Mouse (Mus musculus): ENCODE results near the gene Fmo3. TPM values are rescaled to one million over a fixed set of nuclear protein-coding genes. Genes with fewer than 3 reads are reported as not detected.

Fmo3 gene
- polyA plus RNA-seq, 1 experiment from 2014 or later = not detected

- no peaks in the 10 kb centered on the region for H3K36me3 ChIP-seq
- DNase-seq (ENCODE audit: low spot score) = no peak
- H3K27ac ChIP-seq = no peak overlapping the region
- no peaks in the 10 kb centered on the region for H3K9me3 ChIP-seq
- H3K4me3 ChIP-seq = no peak overlapping the region
- 0 out of 2 replicates have a peak, but pooled peaks cover 8% of the 10 kb centered on the region for H3K4me1 ChIP-seq (replicated peaks)
- H3K27me3 ChIP-seq (ENCODE audit: insufficient read depth, poor library complexity, severe bottlenecking) = no peaks in the 10 kb centered on the region
- 78% methylated on average over 4 of the region's 4 CpGs for WGBS
Observed at GRCm38 (mm10) chr1:162946837-162947558, 37.3 kb downstream of the Fmo3 start.

- 65% methylated on average over 6 of the region's 6 CpGs for WGBS
- no peak for DNase-seq (ENCODE audit: low spot score)
- no peaks in the 10 kb centered on the region for H3K27me3 ChIP-seq (ENCODE audit: insufficient read depth, poor library complexity, severe bottlenecking)
- H3K36me3 ChIP-seq = no peaks in the 10 kb centered on the region
- no peaks in the 10 kb centered on the region for H3K9me3 ChIP-seq
- 0 out of 2 replicates have a peak, but pooled peaks cover 8% of the 10 kb centered on the region for H3K4me1 ChIP-seq (replicated peaks)
- H3K27ac ChIP-seq = no peak overlapping the region
- no peak overlapping the region for H3K4me3 ChIP-seq
Observed at GRCm38 (mm10) chr1:162943700-162944099, 40.6 kb downstream of the Fmo3 start.

- H3K27me3 ChIP-seq (ENCODE audit: insufficient read depth, poor library complexity, severe bottlenecking) = no peaks in the 10 kb centered on the region
- no peaks in the 10 kb centered on the region for H3K36me3 ChIP-seq
- no peak overlapping the region for H3K4me3 ChIP-seq
- WGBS = 89% methylated on average over 4 of the region's 4 CpGs
- no peak for DNase-seq (ENCODE audit: low spot score)
- H3K4me1 ChIP-seq (replicated peaks) = no peaks in the 10 kb centered on the region
- H3K9me3 ChIP-seq = no peaks in the 10 kb centered on the region
- no peak overlapping the region for H3K27ac ChIP-seq
Observed at GRCm38 (mm10) chr1:162938696-162939351, 45.5 kb downstream of the Fmo3 start.

- 85% methylated on average over 5 of the region's 5 CpGs for WGBS
- DNase-seq (ENCODE audit: low spot score) = no peak
- H3K4me3 ChIP-seq = no peak overlapping the region
- H3K4me1 ChIP-seq (replicated peaks) = no peaks in the 10 kb centered on the region
- no peaks in the 10 kb centered on the region for H3K36me3 ChIP-seq
- H3K27me3 ChIP-seq (ENCODE audit: insufficient read depth, poor library complexity, severe bottlenecking) = no peaks in the 10 kb centered on the region
- no peaks in the 10 kb centered on the region for H3K9me3 ChIP-seq
- no peak overlapping the region for H3K27ac ChIP-seq
Observed at GRCm38 (mm10) chr1:162937970-162938695, 46.2 kb downstream of the Fmo3 start.

- no peak for DNase-seq (ENCODE audit: low spot score)
- 89% methylated on average over 6 of the region's 6 CpGs for WGBS
Observed at GRCm38 (mm10) chr1:162937415-162937814, 46.9 kb downstream of the Fmo3 start, which contains the start of gene Fmo6. Gene Fmo6 (minus strand): TSS chr1:162937515.

GRCm38 (mm10) chr1:162934374-162935012 lies 49.8 kb downstream of the Fmo3 start:
- no peaks in the 10 kb centered on the region for H3K27me3 ChIP-seq (ENCODE audit: insufficient read depth, poor library complexity, severe bottlenecking)
- H3K27ac ChIP-seq = no peak overlapping the region
- H3K9me3 ChIP-seq = no peaks in the 10 kb centered on the region
- 78% methylated on average over 4 of the region's 4 CpGs for WGBS
- H3K4me3 ChIP-seq = no peak overlapping the region
- DNase-seq (ENCODE audit: low spot score) = no peak
- H3K4me1 ChIP-seq (replicated peaks) = no peaks in the 10 kb centered on the region
- H3K36me3 ChIP-seq = no peaks in the 10 kb centered on the region

More at GRCm38 (mm10) chr1:162937415-162937814, 46.9 kb downstream of the Fmo3 start, which contains the start of gene Fmo6:
- Histone ChIP-seq H3K9me3 (no peaks in the 10 kb centered on the region), H3K27ac (no peak within 1 kb of the TSS), H3K36me3 (no peaks in the 10 kb centered on the region), H3K4me1 (replicated peaks) (no peaks in the 10 kb centered on the region), H3K4me3 (no peak within 1 kb of the TSS), H3K27me3 (ENCODE audit: insufficient read depth, poor library complexity, severe bottlenecking) (no peaks in the 10 kb centered on the region)

GRCm38 (mm10) chr1:162932386-162932785 lies 51.9 kb downstream of the Fmo3 start:
- 92% methylated on average over 4 of the region's 4 CpGs for WGBS

GRCm38 (mm10) chr1:162931880-162932279 lies 52.4 kb downstream of the Fmo3 start:
- WGBS = 80% methylated on average over 5 of the region's 5 CpGs
- DNase-seq (ENCODE audit: low spot score) = no peak
- Histone ChIP-seq H3K27ac (no peak overlapping the region), H3K9me3 (no peaks in the 10 kb centered on the region), H3K36me3 (no peaks in the 10 kb centered on the region), H3K4me1 (replicated peaks) (no peaks in the 10 kb centered on the region), H3K27me3 (ENCODE audit: insufficient read depth, poor library complexity, severe bottlenecking) (no peaks in the 10 kb centered on the region), H3K4me3 (no peak overlapping the region)

More at GRCm38 (mm10) chr1:162932386-162932785, 51.9 kb downstream of the Fmo3 start:
- Histone ChIP-seq H3K27me3 (ENCODE audit: insufficient read depth, poor library complexity, severe bottlenecking) (no peaks in the 10 kb centered on the region), H3K4me1 (replicated peaks) (no peaks in the 10 kb centered on the region), H3K36me3 (no peaks in the 10 kb centered on the region), H3K4me3 (no peak overlapping the region), H3K9me3 (no peaks in the 10 kb centered on the region), H3K27ac (no peak overlapping the region)
- no peak for DNase-seq (ENCODE audit: low spot score)

- Histone ChIP-seq H3K36me3 (no peaks in the 10 kb centered on the region), H3K4me3 (no peak overlapping the region), H3K4me1 (replicated peaks) (no peaks in the 10 kb centered on the region), H3K27me3 (ENCODE audit: insufficient read depth, poor library complexity, severe bottlenecking) (no peaks in the 10 kb centered on the region), H3K27ac (no peak overlapping the region), H3K9me3 (no peaks in the 10 kb centered on the region)
- DNase-seq (ENCODE audit: low spot score) = no peak
- 85% methylated on average over 4 of the region's 4 CpGs for WGBS
Observed at GRCm38 (mm10) chr1:162931310-162931875, 52.9 kb downstream of the Fmo3 start.

- no peaks in the 10 kb centered on the region for H3K4me1 ChIP-seq (replicated peaks)
- no peak overlapping the region for H3K27ac ChIP-seq
- H3K9me3 ChIP-seq = no peaks in the 10 kb centered on the region
- no peak overlapping the region for H3K4me3 ChIP-seq
- H3K36me3 ChIP-seq = no peaks in the 10 kb centered on the region
- no peak for DNase-seq (ENCODE audit: low spot score)
- no peaks in the 10 kb centered on the region for H3K27me3 ChIP-seq (ENCODE audit: insufficient read depth, poor library complexity, severe bottlenecking)
- 81% methylated on average over 2 of the region's 2 CpGs for WGBS
Observed at GRCm38 (mm10) chr1:162930631-162931030, 53.7 kb downstream of the Fmo3 start.

GRCm38 (mm10) chr1:162929146-162929545 lies 55.2 kb downstream of the Fmo3 start:
- WGBS = 87% methylated on average over 3 of the region's 3 CpGs
- no peaks in the 10 kb centered on the region for H3K36me3 ChIP-seq
- no peaks in the 10 kb centered on the region for H3K27me3 ChIP-seq (ENCODE audit: insufficient read depth, poor library complexity, severe bottlenecking)
- no peaks in the 10 kb centered on the region for H3K9me3 ChIP-seq
- H3K27ac ChIP-seq = no peak overlapping the region
- no peaks in the 10 kb centered on the region for H3K4me1 ChIP-seq (replicated peaks)
- no peak for DNase-seq (ENCODE audit: low spot score)
- H3K4me3 ChIP-seq = no peak overlapping the region

- Histone ChIP-seq H3K27me3 (ENCODE audit: insufficient read depth, poor library complexity, severe bottlenecking) (no peaks in the 10 kb centered on the region), H3K4me1 (replicated peaks) (no peaks in the 10 kb centered on the region), H3K9me3 (no peaks in the 10 kb centered on the region), H3K27ac (no peak overlapping the region), H3K36me3 (no peaks in the 10 kb centered on the region), H3K4me3 (no peak overlapping the region)
- no peak for DNase-seq (ENCODE audit: low spot score)
- WGBS = 50% methylated on average over 1 of the region's 1 CpGs
Observed at GRCm38 (mm10) chr1:162925121-162925520, 59.2 kb downstream of the Fmo3 start.

Measured in hindbrain, embryonic 10.5 days (tissue).